Mouse (Mus musculus) ovary, postnatal 36 days (tissue): ENCODE measurements at regions not wholly inside any gene's neighbourhood (a gene's known extent, or its start where the extent isn't known, plus 50 kb on each side); places are given as distances from the start of the nearest gene placed in this dataset.

Experiments
- DNase-seq: peaks from one replicate; pipeline ENCODE4 v3.0.0; 2022; ENCODE audit warnings: low spot score, mixed read lengths

DNA sequence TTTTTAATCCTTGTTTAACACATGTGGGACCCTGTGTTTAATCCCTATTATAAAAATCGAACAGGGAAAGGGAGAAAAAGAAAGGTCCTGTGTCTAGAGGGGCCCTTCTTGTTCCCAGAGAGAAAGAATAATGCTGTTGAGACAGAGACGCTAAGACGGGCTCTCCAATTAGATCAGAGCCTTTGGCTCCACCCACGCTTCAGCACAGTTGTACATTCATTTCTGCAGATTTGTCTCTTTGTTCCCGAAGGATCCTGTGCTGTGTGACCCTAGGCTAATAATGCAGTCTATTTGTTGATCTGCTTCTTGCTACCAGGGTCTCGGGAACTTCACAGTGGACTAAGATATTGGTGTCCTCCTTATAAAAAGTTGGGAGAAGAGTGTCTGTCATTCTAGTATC, 92.0 kb downstream of the Cdc5l start:
- no peak for DNase-seq

DNA sequence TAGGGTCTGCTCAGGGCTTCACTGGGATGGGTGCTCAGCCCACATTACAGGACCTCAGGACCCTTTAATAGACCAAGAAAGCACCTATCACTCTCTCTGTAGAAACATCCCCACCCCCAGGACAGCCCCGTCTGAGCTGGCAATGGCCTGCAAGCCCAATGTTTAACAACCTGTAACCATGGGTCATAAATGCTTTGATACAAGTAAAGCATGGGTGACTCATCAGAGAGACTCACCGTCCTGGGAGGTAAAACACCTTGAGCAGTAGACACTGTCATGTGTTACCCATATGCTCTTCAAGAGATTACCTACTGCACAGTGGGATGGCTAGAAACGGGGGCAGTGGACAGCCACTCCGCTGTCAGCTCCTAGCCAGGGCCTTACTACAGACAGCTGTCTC, 92.7 kb downstream of the Cdc5l start:
- no peak for DNase-seq

DNA sequence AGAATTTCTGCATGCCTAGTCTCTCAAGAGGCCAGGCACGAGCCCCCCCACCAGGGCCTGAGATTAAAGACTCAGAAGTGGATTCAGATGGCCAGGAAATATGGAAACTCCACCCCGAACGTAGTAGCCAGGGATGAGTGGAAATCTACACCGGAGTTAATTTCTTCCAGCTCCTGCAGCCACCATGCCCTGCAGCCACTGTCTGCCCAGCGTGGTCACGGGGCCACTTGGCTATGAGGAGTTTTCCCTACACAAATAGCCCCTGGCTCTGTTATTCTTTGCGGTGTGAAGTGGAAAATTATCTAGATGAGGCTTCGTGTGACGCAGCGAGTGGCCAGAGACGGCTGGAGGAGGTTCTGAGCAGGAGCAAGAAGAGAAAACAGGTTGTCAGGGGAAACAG, 94.3 kb downstream of the Cdc5l start:
- DNase-seq = no peak

DNA sequence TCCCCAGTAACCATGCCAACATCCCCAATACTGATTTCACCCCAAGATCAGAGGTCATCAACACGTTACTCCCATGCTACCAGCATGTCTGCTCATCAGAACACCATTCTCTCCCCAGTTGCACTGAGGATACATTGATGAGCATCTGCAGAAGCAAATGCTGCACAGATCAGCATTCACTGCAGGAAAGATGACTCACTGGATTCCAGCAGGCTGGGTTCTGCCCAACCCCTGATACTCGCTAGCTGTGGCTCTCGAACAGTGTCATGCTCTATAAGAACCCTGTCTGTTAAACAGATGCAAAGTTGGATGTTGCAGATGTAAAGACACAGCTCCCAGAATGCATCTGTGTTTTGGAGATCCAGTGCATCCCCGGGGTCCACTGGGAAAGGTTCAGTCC, 95.5 kb downstream of the Cdc5l start:
- no peak for DNase-seq

DNA sequence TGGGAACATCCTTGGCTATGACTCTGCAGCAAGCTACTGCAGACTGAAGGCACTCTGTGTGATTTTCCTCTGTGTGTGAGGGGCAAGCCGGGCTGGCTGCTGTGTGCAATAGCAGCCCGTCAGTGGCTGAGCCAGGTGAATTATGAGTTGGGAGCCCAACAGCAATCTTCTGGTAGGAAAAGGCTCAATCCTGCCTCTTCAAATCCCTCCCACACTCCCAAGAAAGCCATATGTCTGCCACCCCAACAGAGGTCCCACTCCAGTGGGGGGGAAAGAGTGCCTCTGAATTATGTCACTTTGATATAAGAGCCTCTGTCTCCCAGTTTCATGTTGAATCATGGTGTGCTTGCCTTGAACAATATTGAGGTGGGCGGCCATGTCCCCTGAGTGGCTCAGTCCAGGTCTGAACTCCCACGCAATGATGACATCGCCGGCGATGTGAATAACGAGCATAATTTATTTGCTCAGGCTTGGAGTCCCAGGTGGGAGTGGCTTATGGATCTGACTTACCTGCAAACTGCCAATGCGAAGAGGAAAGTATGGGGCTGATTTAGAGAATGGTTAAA, 97.9 kb downstream of the Cdc5l start:
- DNase-seq = no peak

DNA sequence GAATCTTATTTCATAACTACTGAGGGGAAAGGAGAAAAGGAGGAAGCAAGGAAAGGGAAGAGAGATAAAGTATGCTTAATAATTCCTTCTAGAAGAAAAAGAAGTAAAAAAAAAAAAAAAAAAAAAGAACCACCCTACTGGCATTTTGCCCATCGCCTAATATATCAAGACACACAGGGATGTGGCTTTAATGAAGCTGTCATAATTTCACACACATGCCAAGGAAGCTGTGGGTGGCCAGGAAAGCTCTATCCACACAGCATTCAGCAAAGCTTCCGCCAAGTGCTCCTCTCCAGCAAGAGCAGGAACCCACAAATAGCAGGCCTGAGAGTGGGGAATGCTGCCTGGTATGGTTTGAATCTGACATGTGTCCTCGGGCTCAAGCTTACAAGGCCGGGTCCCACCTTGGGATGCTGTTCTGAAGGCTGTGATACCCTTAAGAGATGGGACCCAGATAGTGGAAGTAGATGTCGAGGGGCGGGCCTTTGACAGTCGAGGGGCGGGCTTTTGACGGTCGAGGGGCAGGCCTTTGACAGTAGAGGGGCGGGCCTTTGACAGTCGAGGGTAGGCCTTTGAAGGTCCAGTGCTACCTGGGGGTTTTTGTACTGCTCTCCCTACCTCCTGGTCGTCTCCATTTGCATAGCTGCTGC, 98.7 kb downstream of the Cdc5l start:
- DNase-seq = no peak

DNA sequence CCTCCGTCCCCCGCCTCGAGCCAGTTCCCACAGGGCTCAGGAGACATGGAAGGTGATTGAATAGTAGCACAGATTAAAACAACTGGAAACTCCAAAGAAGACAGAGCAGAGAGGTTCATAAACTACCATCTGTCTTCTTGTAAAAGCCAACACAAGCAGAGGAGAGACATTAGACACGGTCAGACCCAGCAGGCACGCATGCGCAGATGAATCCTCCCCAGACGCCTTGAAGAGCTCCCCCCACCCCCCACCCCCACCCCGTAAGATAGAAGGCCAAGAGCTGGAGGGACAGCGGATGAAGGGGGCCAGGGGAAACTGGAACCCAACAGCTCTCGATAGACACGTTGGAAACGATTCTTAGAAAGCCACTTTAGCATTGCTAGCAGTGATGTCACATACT, 101.2 kb downstream of the Cdc5l start:
- DNase-seq = no peak

DNA sequence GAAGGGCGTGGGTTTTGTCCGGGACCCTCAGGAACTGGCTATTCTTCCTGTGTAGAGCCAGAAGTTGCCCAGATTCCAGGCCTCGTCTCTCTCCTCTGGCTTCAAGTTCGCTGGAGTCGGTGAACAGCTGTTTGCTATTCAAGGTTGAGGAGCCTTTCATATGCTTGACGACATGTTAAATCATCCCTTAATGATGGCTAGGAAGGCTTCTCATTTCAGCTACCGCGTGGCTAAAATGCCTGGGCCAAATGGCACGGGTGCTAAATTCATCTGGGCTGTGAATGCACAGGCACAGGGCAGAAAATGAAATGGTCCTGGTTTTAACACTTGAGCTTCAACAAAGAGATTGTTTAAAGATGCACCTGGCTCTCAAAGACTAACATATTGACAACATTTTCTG, 104.3 kb downstream of the Cdc5l start:
- no peak for DNase-seq

DNA sequence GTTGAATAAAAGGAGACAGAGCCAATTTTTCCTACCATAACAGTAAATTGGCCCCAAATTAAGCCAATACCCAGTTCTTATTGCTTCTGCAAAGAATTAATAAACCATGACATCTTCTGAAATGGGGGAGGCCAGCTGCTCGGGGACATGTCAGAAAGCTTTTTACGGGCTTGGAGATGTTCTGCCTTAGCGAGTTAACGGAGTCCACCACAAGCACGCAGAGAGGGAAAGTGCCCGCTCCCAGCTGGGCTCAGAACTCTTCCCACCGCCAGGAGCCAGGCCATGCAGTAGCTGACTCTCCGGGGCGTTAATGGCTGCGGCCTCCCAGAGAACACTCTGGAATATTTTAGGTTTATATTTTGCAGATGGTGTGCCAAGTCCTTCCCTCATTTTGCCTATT, 106.8 kb downstream of the Cdc5l start:
- no peak for DNase-seq

DNA sequence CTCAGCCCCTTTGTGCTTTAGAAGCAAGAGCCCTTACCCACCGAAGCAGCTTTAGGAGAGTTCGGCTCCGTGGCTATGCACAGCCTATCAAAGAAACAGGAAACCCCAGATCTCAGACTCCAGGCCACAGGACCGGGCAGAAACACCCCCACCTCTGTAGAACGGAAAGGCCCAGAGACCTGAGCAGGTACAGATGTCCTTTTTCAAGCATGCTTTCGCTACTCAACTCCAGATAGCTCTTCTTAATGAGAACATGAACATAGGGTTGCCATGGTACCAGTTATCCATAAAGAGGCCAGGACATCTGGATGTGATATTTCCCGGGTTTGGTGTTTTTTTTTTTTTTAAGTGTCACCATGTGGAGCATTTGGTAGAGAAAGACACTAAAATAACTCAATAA, 107.4 kb downstream of the Cdc5l start:
- no peak for DNase-seq

DNA sequence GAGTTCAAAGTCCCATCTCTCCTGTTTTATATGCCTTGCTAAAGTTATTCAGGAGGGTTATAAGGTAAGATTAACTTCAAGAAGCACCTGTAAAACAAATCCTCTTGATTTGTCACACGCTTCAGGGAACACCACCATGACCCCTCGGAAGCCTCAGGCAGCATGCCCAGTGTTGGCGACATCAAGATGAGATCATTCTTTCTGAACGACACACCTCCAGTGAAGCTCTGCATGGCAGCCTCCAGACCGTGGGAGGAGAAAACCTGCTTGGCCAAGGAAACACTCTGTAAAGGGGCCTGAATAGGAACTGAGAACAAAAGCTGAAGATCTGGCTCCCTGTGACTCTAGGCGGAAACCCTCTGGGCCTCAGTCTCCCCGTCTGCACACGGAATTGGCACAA, 110.7 kb downstream of the Cdc5l start:
- peak; percentile 18 for DNase-seq

DNA sequence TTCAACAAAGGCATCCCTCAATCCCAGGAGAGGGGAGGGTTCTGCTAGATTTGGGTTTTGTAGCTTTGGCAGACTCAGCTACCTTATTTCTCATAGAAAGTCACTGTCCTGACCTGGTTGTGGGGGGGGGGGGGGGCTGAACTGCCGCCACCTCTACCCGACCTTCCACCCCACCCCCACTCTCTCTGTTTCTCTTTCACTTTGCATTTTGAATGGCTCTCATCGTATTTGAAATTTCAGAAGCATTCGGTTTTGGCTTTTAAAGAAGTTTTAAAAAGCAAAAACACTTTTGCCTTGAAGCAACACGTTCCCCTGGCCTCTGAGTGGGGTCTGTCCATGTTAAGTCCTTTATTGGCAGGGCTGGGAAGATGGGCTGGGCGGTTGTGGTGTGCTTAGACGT, 113.5 kb downstream of the Cdc5l start:
- no peak for DNase-seq

DNA sequence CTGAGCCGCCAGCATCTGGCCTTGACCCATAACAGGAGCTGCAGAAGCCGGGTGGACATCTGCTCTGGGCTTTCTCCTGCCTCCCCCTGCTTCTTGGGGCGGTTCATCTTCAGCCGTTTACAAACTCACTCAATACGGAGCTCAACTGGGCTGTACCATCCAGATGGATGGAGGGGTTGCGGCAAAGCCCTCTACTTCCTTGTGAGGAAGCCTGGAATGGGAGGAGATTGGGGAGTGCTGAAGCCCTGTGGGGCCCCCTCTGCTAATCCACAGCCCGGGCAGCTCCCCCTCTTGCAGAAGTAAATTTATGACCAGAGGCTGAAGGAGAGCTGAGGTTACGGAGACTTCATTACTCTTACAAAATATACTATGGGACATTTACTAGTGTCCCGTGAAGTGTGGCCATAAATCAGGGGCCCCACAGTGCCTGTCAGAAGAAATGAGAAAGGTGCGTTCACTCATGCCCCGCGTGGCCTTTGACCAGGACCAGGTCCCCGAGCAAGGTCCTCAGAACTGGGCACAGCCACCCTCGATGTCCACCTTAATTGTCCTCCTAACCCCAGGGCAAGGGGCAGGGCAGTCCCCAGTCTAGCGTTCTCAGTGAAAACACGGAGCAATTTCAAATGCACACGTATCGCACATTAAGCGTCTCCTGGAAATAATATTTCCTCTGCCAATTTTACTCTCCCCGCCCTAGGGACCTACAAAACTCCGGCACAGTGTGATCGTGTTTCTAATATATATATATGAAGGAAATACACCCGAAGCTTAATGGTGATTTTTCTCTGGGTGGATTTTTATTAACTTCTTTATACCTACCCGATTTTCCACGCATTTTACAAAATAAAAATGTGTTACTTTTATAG, 115.1 kb downstream of the Cdc5l start:
- peak; percentile 51 for DNase-seq

DNA sequence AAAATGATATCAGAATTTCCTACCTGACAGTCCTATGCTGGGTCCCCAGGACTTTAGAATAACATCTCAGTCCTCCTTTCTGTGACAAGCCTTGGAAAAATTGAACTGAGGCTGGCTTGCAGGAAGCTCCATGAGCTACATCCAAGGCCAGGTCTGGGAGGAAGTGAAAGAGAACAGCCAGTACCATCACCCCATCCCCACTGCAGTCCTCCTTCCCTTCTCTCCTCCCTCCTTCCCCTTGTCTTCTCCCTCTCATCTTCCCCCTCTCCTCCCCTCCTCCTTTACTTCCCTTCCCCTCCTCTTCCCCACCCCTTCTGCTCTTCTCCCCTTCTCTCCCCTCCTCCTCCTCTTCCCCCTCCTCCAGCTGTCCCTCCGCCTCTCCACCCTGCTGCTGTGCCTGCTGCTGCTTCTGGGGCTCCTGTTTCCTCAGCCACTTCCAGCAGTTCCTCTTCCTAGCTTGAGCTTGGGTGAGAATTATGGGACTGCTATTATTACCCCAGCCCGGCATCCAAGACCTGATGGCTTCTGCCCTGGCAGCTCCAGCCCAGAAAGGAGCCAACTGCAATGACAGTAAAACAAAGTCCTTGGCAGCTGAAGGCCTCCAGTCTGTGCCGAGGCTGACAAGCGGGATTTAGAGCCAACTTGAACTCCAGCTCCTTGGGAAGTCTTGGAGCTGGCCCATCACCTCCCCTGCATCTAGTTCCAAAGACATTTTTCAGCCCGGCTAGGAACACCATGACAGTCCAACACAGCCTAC, 120.8 kb downstream of the Cdc5l start:
- DNase-seq = peak; percentile 61

DNA sequence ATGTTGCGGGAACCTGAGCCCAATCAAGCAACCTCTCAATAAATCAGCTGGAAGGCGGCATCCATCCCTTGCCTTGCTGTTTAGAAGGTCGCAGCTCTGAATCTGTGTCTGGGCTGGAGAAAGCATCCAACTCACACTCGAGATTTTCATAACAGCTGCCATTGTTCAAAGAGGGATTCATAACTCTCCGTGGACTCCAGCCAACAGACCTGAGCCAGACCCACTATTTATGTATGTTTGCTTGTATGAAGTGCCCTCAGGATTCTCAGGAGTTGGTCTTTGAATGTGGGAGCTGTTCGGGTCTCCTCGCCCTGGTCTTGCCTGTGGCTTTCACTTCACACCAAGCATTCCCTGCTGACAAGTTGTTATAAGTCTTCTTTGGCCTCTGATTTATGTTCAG, 127.0 kb downstream of the Cdc5l start:
- no peak for DNase-seq

DNA sequence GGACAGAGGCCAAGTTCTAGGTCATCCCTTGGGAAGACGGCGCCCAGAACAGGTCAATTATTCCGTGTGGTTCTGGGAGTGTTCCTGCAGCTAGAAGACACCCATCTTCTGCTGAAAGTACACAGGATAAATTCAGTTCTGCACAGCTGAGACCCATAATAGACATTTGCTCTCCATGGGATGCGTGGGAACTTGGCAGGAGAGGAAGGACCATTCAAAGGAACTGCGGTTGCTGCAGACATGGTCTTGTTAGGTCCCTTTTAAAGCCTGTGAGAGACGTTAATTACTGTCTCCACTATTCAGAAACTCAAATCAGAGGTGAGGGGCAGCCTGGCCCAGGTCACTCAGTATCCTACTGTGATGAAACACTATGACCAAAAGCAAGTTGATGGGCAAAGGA, 130.4 kb downstream of the Cdc5l start:
- DNase-seq = no peak

DNA sequence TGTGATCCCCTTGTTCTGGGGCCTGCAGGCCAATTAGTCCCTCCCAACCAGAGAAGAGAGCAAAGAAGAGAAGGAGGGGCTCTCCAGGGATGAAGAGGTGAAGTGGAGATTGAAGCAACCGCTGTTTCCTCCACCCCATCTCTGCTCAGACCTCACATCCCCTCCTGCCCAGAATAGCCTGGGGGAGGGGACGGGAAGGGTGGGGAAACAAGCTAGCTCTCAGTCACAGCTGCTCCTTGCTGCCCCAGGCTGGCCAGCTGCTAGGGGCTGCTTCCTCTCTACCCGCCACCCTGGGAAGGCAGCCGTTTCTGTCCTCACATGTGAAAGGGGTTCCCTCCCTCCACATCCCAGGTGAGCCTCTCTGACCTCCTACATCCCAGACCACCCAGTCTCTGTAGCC, 135.2 kb downstream of the Cdc5l start:
- no peak for DNase-seq

DNA sequence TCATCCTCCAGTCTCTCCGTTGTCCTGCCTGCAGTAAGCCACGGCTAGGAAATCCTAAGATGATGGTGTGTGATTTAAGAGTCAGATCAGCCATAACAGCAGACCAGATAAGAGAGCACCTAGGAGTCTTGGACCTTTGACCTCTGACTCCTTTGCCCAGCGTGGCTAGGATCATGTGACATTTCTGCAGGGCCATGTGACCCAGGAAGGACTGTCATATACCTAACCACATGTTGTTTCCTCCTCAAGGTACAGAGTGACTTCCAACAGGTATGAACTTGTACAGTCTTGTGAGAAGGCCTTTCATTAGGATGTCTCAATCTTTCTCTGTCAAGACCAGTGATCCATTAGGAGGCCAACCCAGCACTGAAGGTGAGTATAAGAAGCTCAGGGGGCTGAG, 135.7 kb downstream of the Cdc5l start:
- DNase-seq = no peak

DNA sequence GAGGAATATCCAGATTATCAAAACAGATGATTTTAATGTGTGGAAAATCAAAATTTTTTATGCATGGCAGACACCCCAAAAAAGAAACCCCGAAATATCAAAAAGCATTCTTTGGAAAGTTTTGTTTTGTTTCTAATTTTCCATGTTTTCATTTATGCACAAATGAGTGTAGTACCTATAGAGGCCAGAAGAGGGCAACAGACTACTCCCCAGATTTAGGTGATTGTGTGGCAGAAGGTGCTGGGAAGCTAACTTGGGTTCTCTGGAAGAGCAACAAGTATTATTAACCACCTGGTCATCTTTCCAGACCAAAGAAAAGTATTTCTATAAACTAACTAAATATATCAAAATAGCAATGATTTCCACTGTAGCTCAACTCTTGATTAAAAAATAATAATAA, 137.2 kb downstream of the Cdc5l start:
- DNase-seq = no peak

DNA sequence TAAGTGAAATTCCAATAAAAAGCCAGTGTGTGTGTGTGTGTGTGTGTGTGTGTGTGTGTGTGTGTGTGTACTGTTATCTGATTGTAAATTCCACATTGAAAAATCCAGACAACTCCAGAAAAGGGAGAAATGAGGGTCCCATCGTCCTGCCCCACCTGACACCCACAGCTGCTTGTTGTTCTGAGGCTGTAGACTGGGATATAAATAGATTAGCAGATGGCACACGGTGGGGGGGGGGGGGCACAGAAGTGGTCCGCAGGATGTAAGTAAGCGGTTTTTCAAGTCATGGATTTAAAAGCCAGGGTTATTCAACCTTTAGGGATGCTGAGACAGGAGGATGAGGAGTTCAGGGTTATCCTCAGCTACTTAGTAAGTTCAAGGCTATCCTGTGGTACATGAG, 138.7 kb downstream of the Cdc5l start:
- no peak for DNase-seq

DNA sequence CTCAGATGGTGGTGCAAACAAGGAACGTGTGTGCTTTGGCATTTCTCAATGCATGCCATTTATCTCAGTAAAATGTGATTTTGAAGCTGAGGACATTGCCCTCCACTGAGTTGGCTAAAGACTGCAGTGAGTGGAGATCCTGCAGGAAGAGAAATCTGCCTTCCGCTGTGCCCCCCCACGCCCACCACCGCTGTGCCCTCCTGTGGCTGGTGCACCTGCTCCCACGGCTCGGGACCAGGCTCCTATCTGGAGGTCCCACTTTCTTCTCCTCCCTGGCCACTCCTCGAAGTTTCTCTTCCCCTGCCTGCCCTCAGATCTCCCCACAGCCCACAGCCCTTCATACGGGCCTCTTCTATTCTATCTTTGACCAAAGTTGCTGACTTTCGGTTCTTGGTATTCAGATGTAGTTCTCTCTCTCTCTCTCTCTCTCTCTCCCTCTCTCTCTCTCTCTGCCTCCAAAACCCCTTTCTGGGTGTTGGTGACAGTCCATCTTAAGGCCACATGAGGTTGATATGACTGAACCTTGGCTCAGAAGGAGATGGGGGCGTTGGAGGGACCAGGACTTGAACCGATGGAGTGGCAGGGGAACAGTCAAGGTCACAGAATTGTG, 139.2 kb downstream of the Cdc5l start:
- no peak for DNase-seq

DNA sequence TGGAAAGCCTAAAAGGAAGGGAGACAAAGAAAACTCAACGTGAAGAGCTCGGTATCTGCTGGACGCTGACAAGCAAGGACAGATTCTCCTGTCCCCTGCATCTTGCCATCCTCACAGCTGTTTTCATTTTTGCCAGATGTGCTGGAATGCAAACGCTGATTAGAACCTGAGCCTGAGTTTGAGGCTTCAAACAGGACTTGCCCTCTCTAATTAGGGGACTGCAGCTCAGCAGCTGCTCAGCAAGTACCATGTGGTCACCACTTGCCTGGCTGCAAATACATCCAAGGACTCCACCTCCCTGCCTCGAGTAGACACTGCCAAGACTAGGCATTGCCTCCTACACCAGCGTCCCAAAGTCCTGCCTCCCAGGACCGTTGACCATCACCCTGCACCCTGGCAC, 140.7 kb downstream of the Cdc5l start:
- no peak for DNase-seq
